Mouse (Mus musculus) myocyte (in vitro differentiated cells): ENCODE measurements at regions not wholly inside any gene's neighbourhood (a gene's known extent, or its start where the extent isn't known, plus 50 kb on each side); places are given as distances from the start of the nearest gene placed in this dataset.

ENCODE experiments used
- CEBPB ChIP-seq: IDR thresholded peaks from 2 replicates; pipeline ENCODE4 v1.6.1; 2011; ENCODE audit warnings: mild to moderate bottlenecking, moderate library complexity; ENCODE audit not compliant: poor library complexity, insufficient read depth, severe bottlenecking
- E2F4 ChIP-seq: IDR thresholded peaks from one replicate; pipeline ENCODE4 v1.6.1; 2011; ENCODE audit warnings: mild to moderate bottlenecking, control low read depth, moderate library complexity; ENCODE audit not compliant: insufficient read depth
- MAX ChIP-seq: IDR thresholded peaks from one replicate; pipeline ENCODE4 v1.6.1; 2011; ENCODE audit warnings: low read depth, mild to moderate bottlenecking, control low read depth
- MYOD1 ChIP-seq, 3 experiments: IDR thresholded peaks; one replicate each; pipeline ENCODE4 v1.6.1; 2011; ENCODE audit warnings: control low read depth in 2 of 3, low read depth in 2 of 3, mild to moderate bottlenecking in 2 of 3, moderate library complexity in 1 of 3; ENCODE audit not compliant: insufficient read length in 2 of 3, control insufficient read depth in 1 of 3
- POLR2A ChIP-seq: IDR thresholded peaks from one replicate; pipeline ENCODE4 v1.6.1; 2011; ENCODE audit warnings: low read depth, mild to moderate bottlenecking, control low read depth, moderate library complexity; ENCODE audit not compliant: insufficient read length
- POLR2AphosphoS2 ChIP-seq: IDR thresholded peaks from one replicate; pipeline ENCODE4 v1.6.1; 2011; ENCODE audit warnings: low read depth, control low read depth; ENCODE audit not compliant: insufficient read length
- REST ChIP-seq: IDR thresholded peaks from one replicate; pipeline ENCODE4 v1.6.1; 2011; ENCODE audit warnings: mild to moderate bottlenecking, control low read depth, moderate library complexity; ENCODE audit not compliant: insufficient read depth, insufficient read length
- SRF ChIP-seq: IDR thresholded peaks from one replicate; pipeline ENCODE4 v1.6.1; 2011; ENCODE audit warnings: low read depth; ENCODE audit not compliant: control insufficient read depth, insufficient read length
- TCF12 ChIP-seq: IDR thresholded peaks from one replicate; pipeline ENCODE4 v1.6.1; 2011; ENCODE audit warnings: mild to moderate bottlenecking, control low read depth; ENCODE audit not compliant: poor library complexity, insufficient read depth, severe bottlenecking
- TCF3 ChIP-seq: IDR thresholded peaks from one replicate; pipeline ENCODE4 v1.6.1; 2011; ENCODE audit warnings: low read depth, control low read depth; ENCODE audit not compliant: insufficient read length
- USF1 ChIP-seq: IDR thresholded peaks from one replicate; pipeline ENCODE4 v1.6.1; 2011; ENCODE audit warnings: low read depth, mild to moderate bottlenecking, control low read depth, moderate library complexity

DNA sequence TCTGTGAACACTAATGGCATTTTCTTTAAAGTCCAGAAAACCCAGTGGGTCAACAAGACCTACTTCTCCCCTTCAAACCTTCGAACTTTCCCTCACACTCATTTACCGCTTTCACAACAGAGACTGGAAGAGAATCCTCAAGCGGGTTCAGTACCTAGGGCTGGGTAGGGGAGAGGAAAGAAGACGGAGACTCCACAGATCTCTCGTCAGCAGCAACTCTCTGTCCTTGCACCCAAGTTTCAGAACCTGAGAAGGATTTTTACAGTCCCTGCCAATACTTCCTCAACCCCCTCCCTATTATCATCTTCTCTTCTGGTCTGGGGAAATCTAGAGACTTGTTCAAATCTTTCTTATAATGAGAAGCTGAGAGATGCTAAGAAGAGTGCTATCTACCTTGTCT lies 331.9 kb downstream of the Tns1 start:
- TF ChIP-seq POLR2A, result no peak
- TF ChIP-seq E2F4, result no peak
- no peak for TF ChIP-seq SRF
- TF ChIP-seq POLR2AphosphoS2, result no peak
- TF ChIP-seq MAX, result no peak
- no peak for TF ChIP-seq REST
- TF ChIP-seq USF1, result no peak
- TF ChIP-seq MYOD1 (IDR thresholded peaks at IDR 0.05; ENCODE audit: control insufficient read depth in 1 of 3, insufficient read length in 2 of 3, low read depth in 2 of 3), result no peak
- no peak for TF ChIP-seq TCF12
- no peak for TF ChIP-seq CEBPB
- no peak for TF ChIP-seq TCF3
